Mouse (Mus musculus): ENCODE data around the gene Dnajb12. TPM values are rescaled to one million over a fixed set of nuclear protein-coding genes. Genes with fewer than 3 reads are reported as not detected.

Dnajb12 gene
- total and polyA plus RNA-seq, 3 experiments: 13.9 to 35.9 (median 21.5) TPM

DNA sequence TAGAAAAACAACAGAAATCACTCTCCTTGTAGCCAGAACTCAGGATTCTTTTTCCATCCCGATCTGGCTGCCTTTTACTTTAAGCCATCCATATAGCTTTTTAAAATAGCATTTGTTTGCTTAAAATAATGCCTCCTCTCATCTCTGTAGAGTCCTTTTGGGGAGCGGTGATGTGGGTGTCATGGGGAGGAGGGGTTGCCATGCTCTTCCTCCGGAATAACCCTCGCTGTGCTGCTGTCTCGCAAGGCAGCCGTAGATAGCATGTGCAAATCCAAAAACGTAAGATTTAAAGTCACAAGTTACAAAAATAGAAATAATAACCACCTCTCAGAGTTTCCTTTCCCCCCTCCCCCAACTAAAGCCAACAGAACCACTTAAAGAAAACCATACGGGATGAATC, 37.9 kb upstream of the Dnajb12 start:
- H3K79me2 ChIP-seq (replicated peaks; ENCODE audit: control insufficient read depth, extremely low read depth, insufficient read depth, poor library complexity, severe bottlenecking): no peaks in the 10 kb centered on the region
- no peak for TF ChIP-seq RAD21 (IDR thresholded peaks at IDR 0.05; ENCODE audit: low read depth, low read length)
- no peak for TF ChIP-seq SMC3 (IDR thresholded peaks at IDR 0.05; ENCODE audit: low read depth, low read length)
- no peak for TF ChIP-seq ZMIZ1 (IDR thresholded peaks at IDR 0.05; ENCODE audit: low read depth, low read length)
- TF ChIP-seq NRF1 (IDR thresholded peaks at IDR 0.05; ENCODE audit: low read depth, low read length): no peak
- no peak for TF ChIP-seq ELF1 (IDR thresholded peaks at IDR 0.05; ENCODE audit: low read depth, low read length)
- TF ChIP-seq CHD2 (IDR thresholded peaks at IDR 0.05; ENCODE audit: low read length): no peak
- TF ChIP-seq MAX (IDR thresholded peaks at IDR 0.05; ENCODE audit: low read length): no peak
- TF ChIP-seq MYC (IDR thresholded peaks at IDR 0.05; ENCODE audit: low read depth, low read length): no peak
- TF ChIP-seq ZNF384 (IDR thresholded peaks at IDR 0.05; ENCODE audit: low read depth, low read length): no peak
- TF ChIP-seq UBTF (IDR thresholded peaks at IDR 0.05; ENCODE audit: low read depth, low read length): no peak
- TF ChIP-seq ZC3H11A (IDR thresholded peaks at IDR 0.05; ENCODE audit: low read depth, low read length): no peak
- TF ChIP-seq RCOR1 (conservative IDR thresholded peaks at IDR 0.05; ENCODE audit: low read depth, low read length): no peak
- no peak for TF ChIP-seq HCFC1 (IDR thresholded peaks at IDR 0.05; ENCODE audit: low read depth, low read length)

DNA sequence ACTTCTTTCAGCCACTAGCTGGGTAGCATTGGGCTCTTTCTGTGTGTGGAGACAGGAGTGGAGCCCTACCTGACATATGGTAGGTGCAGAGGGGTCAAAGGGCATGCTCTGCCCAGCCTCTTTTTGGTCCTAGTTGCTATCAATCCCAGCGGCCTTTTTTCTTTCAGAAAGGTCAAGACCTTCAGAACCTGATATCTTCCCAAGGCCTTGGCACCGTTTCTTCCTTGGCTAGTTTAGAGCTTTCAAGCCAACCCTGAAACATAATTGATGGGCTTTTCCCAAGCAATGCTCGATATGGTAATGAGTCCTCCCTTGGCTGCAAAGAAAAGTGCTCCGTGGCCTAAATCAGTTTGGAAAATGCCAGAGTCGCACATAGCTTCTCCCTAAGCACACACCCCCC, 36.2 kb upstream of the Dnajb12 start:
- dilution Hi-C loops (cut with MboI; ENCODE audit: extremely low pct_ligation_motif_present, extremely low pct_unique_long_range_greater_than_20kb, low sequenced_read_pairs) (no loop called here), in situ Hi-C loops (cut with MboI; ENCODE audit: low pct_ligation_motif_present, low pct_unique_long_range_greater_than_20kb, low sequenced_read_pairs) (no loop called here)
- H3K36me3 ChIP-seq (replicated peaks in 1 of 2; ENCODE audit: control insufficient read depth in 1 of 2, insufficient read depth in 1 of 2, low read length in 1 of 2): peaks cover 0 to 18% of the 10 kb centered on the region in 2 experiments
- no peak overlapping the region for H3K27ac ChIP-seq (ENCODE audit: insufficient read depth, low read depth)
- no peaks in the 10 kb centered on the region for H3K9me3 ChIP-seq (replicated peaks; ENCODE audit: low read length)
- no peak for DNase-seq (ENCODE audit: extremely low read depth)
- no peaks in the 10 kb centered on the region for H3K27me3 ChIP-seq (replicated peaks)
- H3K4me2 ChIP-seq (ENCODE audit: insufficient read depth, low read depth, poor library complexity, severe bottlenecking): no peak overlapping the region
- no peaks in the 10 kb centered on the region for H3K79me2 ChIP-seq (replicated peaks; ENCODE audit: control insufficient read depth, extremely low read depth, insufficient read depth, poor library complexity, severe bottlenecking)
- H3K4me1 ChIP-seq (ENCODE audit: control insufficient read depth in 1 of 2, insufficient read depth in 2 of 2): peaks cover 3 to 24% of the 10 kb centered on the region in 2 experiments
- TF ChIP-seq TCF12 (IDR thresholded peaks at IDR 0.05; ENCODE audit: low read depth, low read length) (no peak), SIN3A (IDR thresholded peaks at IDR 0.05; ENCODE audit: low read length) (no peak), ZC3H11A (IDR thresholded peaks at IDR 0.05; ENCODE audit: low read depth, low read length) (no peak), ELF1 (IDR thresholded peaks at IDR 0.05; ENCODE audit: low read depth, low read length) (no peak), POLR2AphosphoS2 (IDR thresholded peaks at IDR 0.05; ENCODE audit: low read depth, low read length) (no peak), JUN (IDR thresholded peaks at IDR 0.05; ENCODE audit: insufficient read depth, low read depth, low read length) (no peak), EP300 (IDR thresholded peaks at IDR 0.05; ENCODE audit: low read length) (no peak), CTCF (conservative IDR thresholded peaks at IDR 0.05 in 1 of 2, IDR thresholded peaks at IDR 0.05 in 1 of 2; ENCODE audit: low read depth in 2 of 2, low read length in 2 of 2) (no peak), MXI1 (IDR thresholded peaks at IDR 0.05; ENCODE audit: low read depth, low read length) (no peak), RCOR1 (conservative IDR thresholded peaks at IDR 0.05; ENCODE audit: low read depth, low read length) (no peak), TBP (conservative IDR thresholded peaks at IDR 0.05; ENCODE audit: low read depth, low read length) (no peak), ZMIZ1 (IDR thresholded peaks at IDR 0.05; ENCODE audit: low read depth, low read length) (no peak), CHD1 (IDR thresholded peaks at IDR 0.05; ENCODE audit: low read depth, low read length) (no peak), PAX5 (IDR thresholded peaks at IDR 0.05; ENCODE audit: low read length) (no peak), MYC (IDR thresholded peaks at IDR 0.05; ENCODE audit: low read depth, low read length) (no peak), IRF4 (IDR thresholded peaks at IDR 0.05; ENCODE audit: low read depth, low read length) (no peak), NELFE (IDR thresholded peaks at IDR 0.05; ENCODE audit: low read depth, low read length) (no peak), USF2 (conservative IDR thresholded peaks at IDR 0.05; ENCODE audit: low read depth, low read length) (no peak), POLR2A (IDR thresholded peaks at IDR 0.05; ENCODE audit: low read depth, low read length) (no peak), MEF2A (IDR thresholded peaks at IDR 0.05; ENCODE audit: borderline replicate concordance, low read depth, low read length) (no peak)
- no peak overlapping the region for H3K4me3 ChIP-seq (replicated peaks in 1 of 3; ENCODE audit: low read depth in 2 of 3, low read length in 2 of 3, poor library complexity in 1 of 3)
- no peak overlapping the region for H3K9ac ChIP-seq (ENCODE audit: insufficient read depth, low read depth)

More for the DNA sequence above, 37.9 kb upstream of the Dnajb12 start:
- DNase-seq (ENCODE audit: extremely low read depth): no peak
- Histone ChIP-seq H3K9me3 (replicated peaks; ENCODE audit: low read length) (no peaks in the 10 kb centered on the region), H3K36me3 (replicated peaks in 1 of 2; ENCODE audit: control insufficient read depth in 1 of 2, insufficient read depth in 1 of 2, low read length in 1 of 2) (peaks cover 5 to 16% of the 10 kb centered on the region in 2 experiments), H3K9ac (ENCODE audit: insufficient read depth, low read depth) (no peak overlapping the region), H3K27ac (ENCODE audit: insufficient read depth, low read depth) (no peak overlapping the region), H3K4me2 (ENCODE audit: insufficient read depth, low read depth, poor library complexity, severe bottlenecking) (no peak overlapping the region), H3K4me3 (replicated peaks in 1 of 3; ENCODE audit: low read depth in 2 of 3, low read length in 2 of 3, poor library complexity in 1 of 3) (no peak overlapping the region), H3K4me1 (ENCODE audit: control insufficient read depth in 1 of 2, insufficient read depth in 2 of 2) (peaks cover 3 to 24% of the 10 kb centered on the region in 2 experiments), H3K27me3 (replicated peaks) (no peaks in the 10 kb centered on the region)
- in situ Hi-C loops (cut with MboI; ENCODE audit: low pct_ligation_motif_present, low pct_unique_long_range_greater_than_20kb, low sequenced_read_pairs) (no loop called here), dilution Hi-C loops (cut with MboI; ENCODE audit: extremely low pct_ligation_motif_present, extremely low pct_unique_long_range_greater_than_20kb, low sequenced_read_pairs) (no loop called here)
